Mouse (Mus musculus): ENCODE results near the gene Csrnp1. TPM values are rescaled to one million over a fixed set of nuclear protein-coding genes. Genes with fewer than 3 reads are reported as not detected.

The Csrnp1 gene
- polyA plus RNA-seq (2016; fragmentation: Nextera tagmentation; extraction: Ambion mirVana) = 3.5 and 4.6 TPM in 2 replicates

DNA sequence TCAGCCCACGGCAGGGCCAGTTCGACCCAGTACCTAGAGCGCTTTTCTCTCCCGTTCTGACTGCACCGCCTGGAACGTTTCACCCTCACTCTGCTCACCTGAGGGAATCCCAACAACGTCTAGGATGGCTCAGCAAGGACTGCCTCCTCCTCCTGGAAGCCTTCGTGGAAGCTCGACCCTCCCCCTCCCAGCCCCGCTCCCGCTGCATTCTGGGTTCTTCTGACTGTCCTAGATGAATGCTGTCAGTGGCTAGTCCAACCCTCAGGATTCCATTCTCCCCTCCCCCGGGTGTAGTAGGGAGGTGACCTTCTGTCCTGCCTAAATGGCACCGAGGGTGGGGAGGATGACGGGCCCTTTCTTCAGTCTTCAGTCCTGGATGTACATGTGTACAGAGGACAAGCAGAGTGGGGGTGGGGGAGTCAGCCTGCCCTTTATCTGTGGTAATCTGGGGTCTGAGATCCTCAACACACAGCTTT, at the start of gene Csrnp1:
Gene Csrnp1 (minus strand): TSS at position 123 of the 476 bp plus-strand sequence.
- no peaks in the 10 kb centered on the region for H3K36me3 ChIP-seq
- H3K4me3 ChIP-seq = peak within 1 kb of the TSS; percentile 69
- peaks cover 27% of the 10 kb centered on the region for H3K27me3 ChIP-seq (ENCODE audit: insufficient read depth, poor library complexity, severe bottlenecking)
- no peaks in the 10 kb centered on the region for H3K9me3 ChIP-seq
- WGBS = 2% methylated on average over 14 of the region's 14 CpGs
- H3K27ac ChIP-seq = peak within 1 kb of the TSS; percentile 86
- peaks cover 56% of the 10 kb centered on the region for H3K4me1 ChIP-seq (replicated peaks)
- DNase-seq (ENCODE audit: low spot score) = peak; percentile 61

DNA sequence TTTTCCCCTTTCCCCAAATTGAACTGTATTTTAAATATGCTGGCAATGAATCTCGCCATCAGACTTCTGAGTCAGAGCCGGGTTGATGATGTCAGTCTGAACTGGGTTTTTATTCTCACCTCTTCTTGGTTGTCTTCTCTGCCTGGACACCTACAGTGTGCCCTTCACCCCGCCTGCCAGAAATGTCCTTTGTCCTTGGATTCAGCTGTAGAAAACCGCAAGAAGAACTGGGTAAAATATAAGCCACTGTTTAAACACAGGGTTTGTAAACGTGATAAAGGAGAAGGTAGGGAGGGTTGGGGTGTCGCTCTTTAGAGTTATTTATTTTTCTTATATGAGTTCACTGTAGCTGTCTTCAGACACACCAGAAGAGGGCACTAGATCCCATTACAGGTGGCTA, 48.3 kb upstream of the Csrnp1 start:
- Histone ChIP-seq H3K4me3 (no peak overlapping the region), H3K27ac (no peak overlapping the region), H3K27me3 (ENCODE audit: insufficient read depth, poor library complexity, severe bottlenecking) (no peaks in the 10 kb centered on the region), H3K36me3 (no peaks in the 10 kb centered on the region), H3K4me1 (replicated peaks) (peaks cover 2% of the 10 kb centered on the region), H3K9me3 (no peaks in the 10 kb centered on the region)
- DNase-seq (ENCODE audit: low spot score) = no peak
- 88% methylated on average over 6 of the region's 6 CpGs for WGBS

- no peak for DNase-seq (ENCODE audit: low spot score)
- Histone ChIP-seq H3K36me3 (no peaks in the 10 kb centered on the region), H3K27ac (no peak overlapping the region), H3K9me3 (no peaks in the 10 kb centered on the region), H3K4me3 (no peak overlapping the region), H3K4me1 (replicated peaks) (peaks cover 10% of the 10 kb centered on the region), H3K27me3 (ENCODE audit: insufficient read depth, poor library complexity, severe bottlenecking) (no peaks in the 10 kb centered on the region)
- 90% methylated on average over 10 of the region's 10 CpGs for WGBS
Observed at GRCm38 (mm10) chr9:120030421-120030820, 46.0 kb upstream of the Csrnp1 start.

- Histone ChIP-seq H3K36me3 (no peaks in the 10 kb centered on the region), H3K9me3 (no peaks in the 10 kb centered on the region), H3K27me3 (ENCODE audit: insufficient read depth, poor library complexity, severe bottlenecking) (no peaks in the 10 kb centered on the region), H3K4me3 (no peak overlapping the region), H3K4me1 (replicated peaks) (peaks cover 10% of the 10 kb centered on the region), H3K27ac (no peak overlapping the region)
- 95% methylated on average over 6 of the region's 6 CpGs for WGBS
- no peak for DNase-seq (ENCODE audit: low spot score)
Observed at GRCm38 (mm10) chr9:120029880-120030279, 45.4 kb upstream of the Csrnp1 start.

DNA sequence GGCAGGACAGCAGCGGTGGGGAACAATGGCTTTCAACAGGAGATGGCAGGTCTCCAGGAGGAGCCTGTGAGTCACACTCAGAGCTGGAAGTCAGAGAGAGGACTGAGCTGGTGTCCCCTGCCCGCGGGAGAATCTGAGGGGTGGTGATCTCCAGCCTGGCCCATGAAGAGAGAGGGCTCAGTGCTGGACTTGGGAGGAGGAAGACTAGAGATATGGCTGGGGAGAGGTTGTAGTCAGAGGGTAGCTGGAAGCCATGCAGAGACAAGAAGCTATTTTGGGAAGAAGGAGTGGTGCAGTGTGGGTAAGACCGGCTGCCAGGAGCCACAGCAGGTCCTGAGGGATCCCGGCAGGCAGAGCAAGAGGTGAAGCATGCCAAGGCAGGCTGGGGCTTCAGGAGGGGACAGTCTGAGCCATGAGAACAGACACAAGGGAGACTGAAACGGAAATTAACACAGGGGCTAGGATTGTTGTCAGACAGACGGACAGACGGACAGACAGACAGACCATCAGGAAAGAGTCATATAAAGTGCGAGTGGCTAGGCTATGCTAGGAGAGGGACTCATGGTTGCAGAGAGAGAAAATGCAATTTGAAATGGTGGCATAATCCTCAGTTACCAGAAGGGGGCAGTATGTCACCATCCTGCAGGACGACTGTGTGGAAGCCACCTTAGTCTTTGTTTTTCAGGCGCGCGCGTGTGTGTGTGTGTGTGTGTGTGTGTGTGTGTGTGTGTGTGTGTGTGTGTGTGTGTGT, 43.1 kb upstream of the Csrnp1 start:
- H3K9me3 ChIP-seq = no peaks in the 10 kb centered on the region
- 30% methylated on average over 14 of the region's 14 CpGs for WGBS
- no peak overlapping the region for H3K4me3 ChIP-seq

GRCm38 (mm10) chr9:120024625-120025024, 40.2 kb upstream of the Csrnp1 start:
- 87% methylated on average over 5 of the region's 5 CpGs for WGBS
- Histone ChIP-seq H3K27ac (no peak overlapping the region), H3K4me3 (no peak overlapping the region), H3K4me1 (replicated peaks) (peaks cover 30% of the 10 kb centered on the region), H3K9me3 (no peaks in the 10 kb centered on the region), H3K27me3 (ENCODE audit: insufficient read depth, poor library complexity, severe bottlenecking) (no peaks in the 10 kb centered on the region), H3K36me3 (no peaks in the 10 kb centered on the region)
- no peak for DNase-seq (ENCODE audit: low spot score)

More for the DNA sequence above, 43.1 kb upstream of the Csrnp1 start:
- H3K4me1 ChIP-seq (replicated peaks) = peaks cover 10% of the 10 kb centered on the region
- H3K36me3 ChIP-seq = no peaks in the 10 kb centered on the region
- peak; percentile 53 for DNase-seq (ENCODE audit: low spot score)
- H3K27ac ChIP-seq = 0 out of 2 replicates have a peak overlapping the region, but pooled peaks have one; percentile 5
- no peaks in the 10 kb centered on the region for H3K27me3 ChIP-seq (ENCODE audit: insufficient read depth, poor library complexity, severe bottlenecking)

DNA sequence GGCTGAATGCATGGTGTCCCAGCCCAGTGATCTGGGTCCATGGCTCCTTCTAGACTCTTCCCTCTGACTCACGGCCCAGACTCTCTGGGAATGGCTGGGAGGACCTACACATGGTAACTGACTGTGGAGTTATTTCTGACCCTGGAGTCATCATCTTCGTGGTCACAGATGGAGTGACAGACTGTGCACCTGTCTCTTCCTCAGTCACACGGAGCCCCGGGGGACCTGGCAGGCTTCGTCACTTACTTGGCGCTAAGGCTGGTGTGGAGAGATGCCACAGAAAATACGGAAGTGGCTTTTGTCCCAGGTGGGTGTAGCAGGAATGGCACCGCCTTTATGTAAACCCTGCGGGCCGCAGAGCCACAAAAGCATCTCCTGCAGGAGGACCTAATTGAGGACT, 39.7 kb upstream of the Csrnp1 start:
- Histone ChIP-seq H3K4me3 (no peak overlapping the region), H3K4me1 (replicated peaks) (peaks cover 30% of the 10 kb centered on the region), H3K27me3 (ENCODE audit: insufficient read depth, poor library complexity, severe bottlenecking) (no peaks in the 10 kb centered on the region), H3K36me3 (no peaks in the 10 kb centered on the region), H3K27ac (no peak overlapping the region; the same call in 1 of the 2 replicates), H3K9me3 (no peaks in the 10 kb centered on the region)
- 89% methylated on average over 10 of the region's 10 CpGs for WGBS
- no peak for DNase-seq (ENCODE audit: low spot score)

GRCm38 (mm10) chr9:120023086-120023811, 38.8 kb upstream of the Csrnp1 start, which contains the start of gene Xirp1:
Xirp1 (minus strand) TSS chr9:120023598.
- no peaks in the 10 kb centered on the region for H3K9me3 ChIP-seq
- 89% methylated on average over 18 of the region's 18 CpGs for WGBS

DNA sequence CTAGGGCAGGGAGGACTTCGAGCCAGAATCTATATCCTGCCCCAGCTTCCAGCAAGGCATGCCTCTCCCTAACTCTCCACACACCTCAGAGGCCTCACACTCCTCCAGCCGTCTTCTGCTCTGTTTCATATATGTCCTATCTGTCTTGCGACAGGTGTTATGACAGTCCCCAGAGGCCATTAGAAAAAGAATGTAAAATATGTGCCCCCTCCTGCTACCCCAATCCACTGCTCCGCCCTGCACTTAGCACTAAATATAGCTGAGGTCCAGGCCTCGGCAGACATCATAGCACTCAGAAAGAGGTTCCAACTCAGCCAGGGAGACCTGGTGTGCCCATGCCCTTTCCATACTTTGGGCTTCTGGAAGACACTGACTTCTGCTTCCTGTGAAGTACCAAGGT, 36.7 kb upstream of the Csrnp1 start:
- Histone ChIP-seq H3K36me3 (no peaks in the 10 kb centered on the region), H3K4me3 (no peak overlapping the region), H3K27me3 (ENCODE audit: insufficient read depth, poor library complexity, severe bottlenecking) (no peaks in the 10 kb centered on the region), H3K27ac (no peak overlapping the region), H3K4me1 (replicated peaks) (peaks cover 34% of the 10 kb centered on the region), H3K9me3 (no peaks in the 10 kb centered on the region)
- no peak for DNase-seq (ENCODE audit: low spot score)
- 79% methylated on average over 5 of the region's 5 CpGs for WGBS

More at GRCm38 (mm10) chr9:120023086-120023811, 38.8 kb upstream of the Csrnp1 start, which contains the start of gene Xirp1:
- no peak for DNase-seq (ENCODE audit: low spot score)
- Histone ChIP-seq H3K27me3 (ENCODE audit: insufficient read depth, poor library complexity, severe bottlenecking) (no peaks in the 10 kb centered on the region), H3K36me3 (no peaks in the 10 kb centered on the region), H3K27ac (no peak within 1 kb of the TSS; the same call in 1 of the 2 replicates), H3K4me1 (replicated peaks) (peaks cover 30% of the 10 kb centered on the region), H3K4me3 (no peak within 1 kb of the TSS)

DNA sequence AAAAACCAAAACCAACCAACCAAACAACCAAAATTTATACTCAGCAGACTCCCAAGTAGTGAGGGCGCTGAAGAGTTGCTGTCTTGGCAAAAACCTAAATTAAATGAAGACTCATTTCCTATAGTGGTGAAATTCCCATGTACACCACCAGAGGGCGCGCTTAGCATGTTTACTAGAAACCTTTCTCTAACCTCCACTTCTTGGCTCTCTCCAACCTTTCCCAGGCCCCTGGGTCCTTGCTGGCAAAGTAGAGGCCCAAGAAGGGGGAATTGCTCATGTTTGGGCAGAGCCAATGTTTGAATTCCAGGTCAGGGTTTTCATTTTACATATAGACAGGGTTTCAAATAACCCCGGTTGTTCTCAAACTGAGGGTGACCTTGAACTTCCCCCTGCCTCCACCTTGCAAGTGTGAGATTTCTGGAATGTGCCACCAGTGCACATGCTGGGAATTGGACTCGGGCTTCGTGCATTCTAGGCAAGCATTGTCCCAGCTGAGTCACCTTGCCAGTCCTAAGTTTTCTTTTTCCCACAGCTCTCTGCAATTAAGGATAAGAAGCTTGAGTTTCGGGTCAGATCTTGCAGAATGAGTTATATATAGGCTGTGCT, 35.9 kb upstream of the Csrnp1 start:
- WGBS = 45% methylated on average over 7 of the region's 7 CpGs
- peaks cover 40% of the 10 kb centered on the region for H3K4me1 ChIP-seq (replicated peaks)
- peak; percentile 69 for DNase-seq (ENCODE audit: low spot score)

GRCm38 (mm10) chr9:120016956-120017355, 32.5 kb upstream of the Csrnp1 start:
- DNase-seq (ENCODE audit: low spot score) = no peak
- Histone ChIP-seq H3K27me3 (ENCODE audit: insufficient read depth, poor library complexity, severe bottlenecking) (peaks cover 25% of the 10 kb centered on the region), H3K36me3 (no peaks in the 10 kb centered on the region), H3K9me3 (no peaks in the 10 kb centered on the region), H3K27ac (peak overlapping the region; percentile 37), H3K4me1 (replicated peaks) (peaks cover 52% of the 10 kb centered on the region), H3K4me3 (no peak overlapping the region)
- WGBS = 70% methylated on average over 10 of the region's 10 CpGs

More for the DNA sequence above, 35.9 kb upstream of the Csrnp1 start:
- Histone ChIP-seq H3K27ac (no peak overlapping the region), H3K4me3 (no peak overlapping the region), H3K36me3 (no peaks in the 10 kb centered on the region), H3K9me3 (no peaks in the 10 kb centered on the region), H3K27me3 (ENCODE audit: insufficient read depth, poor library complexity, severe bottlenecking) (no peaks in the 10 kb centered on the region)

GRCm38 (mm10) chr9:120014828-120015227, 30.4 kb upstream of the Csrnp1 start:
- Histone ChIP-seq H3K4me1 (replicated peaks) (peaks cover 51% of the 10 kb centered on the region), H3K36me3 (no peaks in the 10 kb centered on the region), H3K27ac (no peak overlapping the region), H3K4me3 (no peak overlapping the region), H3K27me3 (ENCODE audit: insufficient read depth, poor library complexity, severe bottlenecking) (peaks cover 30% of the 10 kb centered on the region), H3K9me3 (no peaks in the 10 kb centered on the region)
- WGBS = 60% methylated on average over 6 of the region's 6 CpGs
- no peak for DNase-seq (ENCODE audit: low spot score)
